17 mouse cellular contexts compared by ENCODE assay signal in the genomic region with DNA sequence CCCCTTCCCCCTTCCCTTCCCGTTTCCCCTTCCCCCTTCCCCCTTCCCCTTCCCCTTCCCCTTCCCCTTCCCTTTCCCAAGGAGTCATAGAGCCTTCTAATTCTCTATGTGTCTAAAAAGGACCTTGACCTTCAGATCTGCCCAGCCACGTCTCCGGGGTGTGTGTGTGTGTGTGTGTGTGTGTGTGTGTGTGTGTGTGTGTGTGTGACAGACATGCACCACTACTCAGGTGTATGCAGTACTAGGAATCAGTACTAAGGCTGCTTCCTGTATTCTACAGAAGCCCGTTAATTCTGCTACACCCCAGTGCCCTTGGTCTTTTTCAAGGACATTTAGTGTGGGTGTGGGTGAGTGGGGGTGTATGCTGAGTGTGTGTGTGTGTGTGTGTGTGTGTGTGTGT. TPM values are rescaled to one million over a fixed set of nuclear protein-coding genes. Genes with fewer than 3 reads are reported as not detected.
"Had no signal": no experiment of that assay in that cellular context is flagged by ENCODE, and none has a peak within 500 bp of the region (broad histone marks: within the 10 kb centered on the region; RNA-seq: fewer than 3 reads in every experiment).

No protein-coding gene starts in this region.

- H3K4me3 ChIP-seq: megakaryocyte, embryonic 14.5 days; midbrain, embryonic 13.5 days; midbrain, embryonic 15.5 days; neural tube, embryonic 12.5 days had no signal

- ATAC-seq: midbrain, embryonic 13.5 days; midbrain, embryonic 15.5 days had no signal

- H3K4me2 ChIP-seq: lung, embryonic 14.5 days; midbrain, embryonic 11.5 days; midbrain, embryonic 13.5 days; midbrain, embryonic 15.5 days; neural tube, embryonic 12.5 days had no signal

- H3K9ac ChIP-seq: lung, embryonic 14.5 days; midbrain, embryonic 13.5 days; midbrain, embryonic 15.5 days; neural tube, embryonic 12.5 days had no signal

- H3K27ac ChIP-seq: macrophage; midbrain, embryonic 13.5 days; midbrain, embryonic 15.5 days; neural tube, embryonic 12.5 days had no signal

- H3K36me3 ChIP-seq: midbrain, embryonic 13.5 days; midbrain, embryonic 15.5 days; neural tube, embryonic 12.5 days had no signal

- H3K9me3 ChIP-seq: megakaryocyte, embryonic 14.5 days; midbrain, embryonic 13.5 days; midbrain, embryonic 15.5 days; neural tube, embryonic 12.5 days had no signal

- DNase-seq: lung, adult 18-20 months; lung, embryonic 14.5 days; lung, postnatal 14 days; lung, postnatal 36 days; right cerebral cortex, adult 18-20 months; right cerebral cortex, postnatal 25 days; right cerebral cortex, postnatal 4 days; spleen, adult 18-20 months; thymus, adult 18-20 months; thymus, postnatal 14 days; thymus, postnatal 36 days had no signal

- H3K27me3 ChIP-seq: midbrain, embryonic 13.5 days; midbrain, embryonic 15.5 days; neural tube, embryonic 12.5 days had no signal

- H3K4me1 ChIP-seq: megakaryocyte, embryonic 14.5 days; midbrain, embryonic 15.5 days had no signal

RNA-seq across cellular contexts. Expression of a gene that starts 27.6 kb away (rescaled TPM):
- polyA plus RNA-seq: macrophage had no signal
